Mouse (Mus musculus): ENCODE results near the gene Cmip.

GRCm38 (mm10) chr8:117402911-117403704 is 146.2 kb downstream of the Cmip start:
- TF ChIP-seq EP300 (IDR thresholded peaks at IDR 0.05; ENCODE audit: low read depth) (no peak), CTCF (IDR thresholded peaks at IDR 0.05; ENCODE audit: low read depth) (no peak)

All from liver, postnatal 0 days (tissue).